ENCODE assay signal across 8 mouse cellular contexts in genomic region chr3:116424973-116425284, GRCm38 (mm10). TPM values are rescaled to one million over a fixed set of nuclear protein-coding genes. Genes with fewer than 3 reads are reported as not detected.
DNase-seq lines count a peak whose midpoint lies in the region; ATAC-seq and TF ChIP-seq lines count a peak whose summit lies in the region.

No protein-coding gene starts in this region.

- H3K27me3 ChIP-seq in Patski = no peaks in the 10 kb centered on the region
- H3K27me3 ChIP-seq in hindbrain, embryonic 13.5 days = no peaks in the 10 kb centered on the region

- H3K9ac ChIP-seq in hindbrain, embryonic 13.5 days = peak overlapping the region; percentile 84

- POLR2A ChIA-PET in Patski (lab: Charles Lee) = interaction anchor here (0.6 to 1.3 kb wide), 5 partner anchors 10 to 85 kb away, joined by 3 to 4 read pairs (median 3); no protein-coding TSS in a partner anchor

- under 1% methylated on average over 11 of the region's 11 CpGs for WGBS in hindbrain, embryonic 13.5 days

- no peak for TF ChIP-seq CTCF in Patski (IDR thresholded peaks at IDR 0.05)

- H3K27ac ChIP-seq in hindbrain, embryonic 13.5 days = peak overlapping the region; percentile 90

- peak overlapping the region; percentile 94 for H3K4me2 ChIP-seq in hindbrain, embryonic 13.5 days

- ATAC-seq in Patski = peak; percentile 57
- ATAC-seq in hindbrain, embryonic 13.5 days (ENCODE audit: low FRiP score) = peak; percentile 57

- peaks cover 26% of the 10 kb centered on the region for H3K4me1 ChIP-seq in hindbrain, embryonic 13.5 days (replicated peaks)

- in situ Hi-C loops in Patski (cut with MboI; ENCODE audit: low pct_unique_long_range_greater_than_20kb) = loop anchor here (5.0 kb wide), 2 partner anchors 67 to 83 kb away; no protein-coding TSS in a partner anchor

- H3K4me3 ChIP-seq in hindbrain, embryonic 13.5 days = peak overlapping the region; percentile 73

- CTCF ChIA-PET in Patski (lab: Charles Lee) = interaction anchor here (1.0 to 3.5 kb wide), 11 partner anchors 10 to 93 kb away, joined by 3 to 13 read pairs (median 4); no protein-coding TSS in a partner anchor

- no peak for DNase-seq in Patski (ENCODE audit: low read depth, low spot score)
- DNase-seq in cerebellum, postnatal 10 days = peak; percentile 86 to 92
- DNase-seq in frontal cortex, postnatal 14 days (ENCODE audit: low spot score in 2 of 2) = peak; percentile 58 to 59
- DNase-seq in layer of hippocampus, postnatal 25 days (ENCODE audit: extremely low spot score in 1 of 2, low spot score in 1 of 2) = peak; percentile 23 to 63
- peak; percentile 93 for DNase-seq in lung, postnatal 25 days (ENCODE audit: low spot score)
- DNase-seq in retina, embryonic 14.5 days (ENCODE audit: low spot score) = peak; percentile 95
- DNase-seq in thymus, postnatal 4 days = peak; percentile 86

- H3K9me3 ChIP-seq in hindbrain, embryonic 13.5 days = no peaks in the 10 kb centered on the region

- H3K36me3 ChIP-seq in hindbrain, embryonic 13.5 days = no peaks in the 10 kb centered on the region

RNA-seq across cellular contexts. Expression of gene Cdc14a, which starts 1.1 kb away (rescaled TPM):
- 7.1 TPM for polyA plus RNA-seq in Patski (2021)
- 6.8 and 7.0 TPM in 2 replicates for polyA plus RNA-seq in hindbrain, embryonic 13.5 days (2015; fragmentation: Nextera tagmentation; extraction: Ambion mirVana)
- total RNA-seq in layer of hippocampus, postnatal 25 days (2021) = 1 to 10 TPM; 4.3 to 4.5 TPM
